Mouse (Mus musculus) lung, postnatal 10 days (tissue): ENCODE results near the gene Adprh.
A peak's percentile ranks its signal among the peaks of the same experiment; 100 is the strongest.

Experiments used
- DNase-seq: peaks from one replicate; pipeline ENCODE4 v3.0.0; 2021

Gene Adprh

DNA sequence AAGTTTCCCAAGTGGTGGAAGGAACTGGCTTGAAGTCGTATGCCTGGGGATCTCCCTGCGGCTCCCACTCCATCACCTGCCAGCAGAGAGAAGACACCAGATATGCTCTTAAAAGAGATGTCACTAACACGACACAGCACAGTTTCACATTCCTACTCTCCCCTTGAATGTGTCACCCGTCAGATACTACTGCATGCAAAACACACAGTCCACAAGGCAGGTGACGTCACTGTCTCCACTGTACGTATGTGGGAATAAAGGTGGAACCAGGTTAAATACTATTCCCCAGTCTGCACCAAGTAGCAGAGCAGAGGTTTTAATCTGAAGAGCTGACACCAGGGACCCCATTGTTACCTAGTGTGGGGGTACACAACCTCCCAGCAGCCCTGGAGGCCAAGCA lies 12.1 kb downstream of the Adprh start:
- DNase-seq: no peak

DNA sequence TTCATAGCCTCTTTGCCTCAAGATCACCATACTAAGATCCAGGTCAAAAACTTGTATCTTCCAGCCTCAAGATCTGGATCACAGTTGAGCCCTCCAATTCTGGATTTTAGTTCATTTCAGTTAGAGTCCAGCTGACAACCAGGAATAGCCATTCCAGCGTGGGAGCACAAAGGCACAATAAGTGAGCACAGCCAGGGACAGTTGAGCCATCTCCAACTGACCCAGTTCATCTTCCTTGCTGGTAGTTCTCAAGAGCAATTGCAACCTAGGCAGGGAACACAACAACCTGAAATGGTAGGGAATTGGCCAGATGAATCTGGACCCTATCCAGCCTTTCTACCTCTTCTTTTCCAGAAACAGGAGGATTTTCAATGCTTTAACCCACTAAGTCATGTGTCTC lies 13.3 kb downstream of the Adprh start:
- DNase-seq: no peak

DNA sequence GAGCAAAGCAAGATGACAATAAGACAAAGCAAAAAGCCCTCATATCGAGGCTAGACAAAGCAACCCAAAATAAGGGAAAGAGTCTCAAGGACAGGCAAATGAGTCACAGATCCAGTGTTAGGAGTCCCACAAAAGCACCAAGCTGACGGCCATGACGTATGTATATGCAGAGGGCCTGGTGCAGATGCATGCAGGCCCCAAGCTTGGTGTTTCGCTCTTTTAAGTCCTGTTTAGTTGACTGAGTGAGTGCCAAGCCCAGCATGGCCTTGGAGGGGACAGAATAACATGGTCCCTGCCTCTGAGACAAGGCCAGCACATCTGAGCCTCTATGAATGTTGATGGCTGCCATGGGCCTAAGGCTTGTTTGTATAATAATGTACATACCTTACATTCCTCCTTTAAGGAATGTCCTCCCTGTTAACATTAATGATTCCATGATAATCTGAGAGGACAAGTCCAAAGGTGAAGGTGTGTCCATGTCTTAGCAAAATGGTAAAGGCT lies 18.2 kb downstream of the Adprh start:
- no peak for DNase-seq

DNA sequence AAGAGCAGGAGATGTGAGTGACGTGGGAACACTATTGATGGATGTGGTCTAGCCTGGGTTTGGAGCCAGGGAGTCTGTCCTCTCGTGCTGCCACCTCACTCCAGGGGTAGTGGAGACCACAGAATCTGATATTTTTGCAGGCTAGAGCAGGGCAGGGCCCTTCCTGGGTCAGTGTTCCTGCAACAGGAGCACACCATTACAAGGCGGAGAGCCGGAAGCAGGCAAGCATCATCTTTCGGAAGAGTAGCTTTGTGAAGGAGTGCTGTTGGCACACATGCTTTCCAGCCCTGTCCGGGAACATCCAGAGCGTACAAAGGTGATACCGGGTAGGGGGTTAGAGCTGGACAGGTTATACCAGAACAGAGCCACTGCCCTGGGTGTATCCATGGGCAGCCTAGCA lies 19.0 kb downstream of the Adprh start:
- DNase-seq: no peak

DNA sequence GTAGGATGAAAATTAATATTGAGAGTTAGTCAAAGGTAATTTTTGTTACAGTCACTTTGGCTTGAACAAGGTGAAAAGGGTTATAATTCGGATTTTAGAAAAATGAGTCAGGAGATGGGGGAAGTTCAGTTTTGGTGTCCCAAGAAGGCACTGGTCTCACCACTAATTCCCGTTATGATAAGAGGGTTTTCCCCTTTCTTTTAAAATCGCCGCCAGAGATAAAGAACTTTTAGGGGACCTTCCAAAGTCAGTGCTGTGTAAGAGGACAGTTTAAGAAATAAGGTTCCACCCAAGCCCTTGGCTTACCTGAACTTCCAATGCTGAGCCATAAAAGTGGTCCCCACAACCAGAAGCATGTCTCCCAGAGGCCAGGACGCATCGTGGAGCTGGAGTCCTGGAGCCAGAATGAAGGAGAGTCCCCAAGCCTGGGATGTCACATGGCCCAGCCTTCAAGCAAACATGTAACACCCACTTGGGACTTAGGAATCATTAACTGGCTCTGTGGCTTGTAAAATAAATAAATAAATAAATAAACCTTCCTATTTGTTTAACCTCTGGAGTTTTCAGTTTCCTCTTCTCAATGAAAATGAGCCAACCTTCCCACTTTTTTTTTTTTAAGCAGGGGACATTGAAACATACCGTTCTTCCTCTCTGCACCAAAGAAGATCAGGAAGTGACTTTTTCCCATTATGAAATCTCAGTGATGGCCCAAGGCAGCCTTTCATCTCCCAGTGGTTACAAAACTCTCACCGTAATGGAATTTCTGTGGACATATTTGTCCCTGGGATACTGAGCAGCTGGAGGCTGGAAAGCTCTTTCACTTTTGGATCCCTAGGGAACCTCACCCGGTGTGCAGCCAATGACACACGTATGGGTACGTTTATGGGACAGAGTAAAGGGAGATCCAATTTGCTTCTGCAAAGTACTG lies 19.7 kb downstream of the Adprh start, which contains the start of gene Pla1a:
Pla1a (minus strand) TSS at position 648 of the 928 bp plus-strand sequence.
- no peak for DNase-seq

DNA sequence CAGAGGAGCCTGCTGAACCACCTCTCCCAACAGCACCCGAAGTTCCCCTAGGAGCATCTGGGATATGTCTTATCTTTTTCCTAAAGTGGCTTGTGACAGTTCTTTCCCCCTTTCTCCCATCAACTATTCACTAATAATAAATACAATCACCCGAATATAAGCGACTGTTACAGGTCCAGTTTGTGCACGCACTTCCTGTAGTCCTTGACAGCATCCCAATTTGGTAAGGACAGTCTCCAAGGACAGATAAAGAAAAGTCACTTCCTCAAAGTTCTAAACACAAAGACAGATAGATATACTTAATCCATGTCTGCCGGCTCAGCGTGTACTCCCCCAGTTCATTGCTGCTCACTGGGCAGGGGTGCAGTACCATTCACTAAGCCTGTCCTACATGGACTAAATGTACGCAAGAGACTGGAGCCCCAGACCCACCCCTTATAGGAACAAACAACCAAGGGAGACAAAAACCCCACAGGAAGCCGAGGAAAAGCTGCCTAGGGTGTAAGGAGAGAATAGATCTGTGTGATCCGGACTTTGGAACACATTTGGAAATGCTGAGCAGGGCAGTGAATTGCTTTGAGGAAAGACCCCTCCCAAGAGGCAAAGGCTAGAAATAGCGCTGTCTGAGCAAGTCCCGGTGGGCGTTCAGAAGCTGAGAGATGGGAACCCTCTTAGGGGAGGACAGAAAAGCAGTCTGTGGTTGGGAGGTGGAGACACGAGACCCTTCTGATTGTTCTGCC lies 20.9 kb downstream of the Adprh start:
- no peak for DNase-seq

DNA sequence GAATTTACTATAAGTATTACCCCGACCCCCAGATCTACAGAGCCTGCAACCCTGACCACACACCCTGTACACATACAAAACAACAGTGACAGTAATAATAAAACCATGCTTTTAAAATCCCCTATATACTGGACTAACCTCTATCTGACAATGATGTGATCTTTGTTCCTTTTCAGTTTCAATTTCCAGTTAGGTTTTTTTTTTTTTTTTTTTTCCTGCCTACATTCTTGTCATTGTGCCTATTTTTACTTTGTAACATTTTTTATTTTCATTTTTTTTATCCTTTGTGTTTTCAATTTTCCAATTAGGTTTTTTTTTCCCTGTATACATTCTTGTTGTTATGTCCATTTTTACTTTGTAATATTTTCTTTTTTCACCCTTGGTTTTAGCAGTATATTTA lies 26.7 kb downstream of the Adprh start:
- DNase-seq: no peak

DNA sequence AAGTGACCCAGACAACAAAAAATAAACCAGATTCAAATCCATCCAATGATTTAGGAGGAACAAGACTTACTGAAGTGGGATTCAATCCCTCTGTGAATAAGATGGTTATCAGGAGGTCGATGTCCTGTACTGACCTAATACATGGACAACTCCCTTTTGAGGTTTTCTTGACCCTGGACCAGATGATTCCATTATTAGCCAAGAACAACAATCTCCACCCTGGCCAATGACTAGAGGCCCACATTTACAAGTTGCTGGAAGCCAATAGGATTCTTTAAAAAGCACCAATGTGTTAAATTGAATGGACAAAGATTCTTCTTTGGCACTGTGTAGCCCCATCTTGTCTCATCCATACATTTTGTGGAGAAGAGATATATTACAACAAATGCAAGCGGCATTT lies 27.1 kb downstream of the Adprh start:
- no peak for DNase-seq

DNA sequence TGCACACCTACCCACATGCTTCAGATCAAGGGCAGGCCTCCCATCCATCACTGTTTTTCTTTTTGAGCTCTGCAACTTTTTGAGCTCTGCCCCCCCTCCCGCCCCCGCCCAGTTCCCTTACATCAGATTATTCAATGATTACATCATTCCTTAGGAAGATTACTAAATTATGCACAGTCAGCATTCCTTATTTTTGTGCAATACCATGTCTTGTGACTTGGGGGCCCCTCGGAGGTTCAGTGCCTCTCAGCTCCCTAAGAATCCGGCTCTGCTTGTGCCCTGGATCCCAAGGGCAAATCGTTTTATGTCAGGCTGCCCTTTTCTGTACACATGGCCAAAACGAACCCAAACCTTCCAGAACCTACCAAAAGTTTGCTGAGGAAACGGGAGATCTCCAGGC lies 37.5 kb downstream of the Adprh start:
- DNase-seq: no peak

DNA sequence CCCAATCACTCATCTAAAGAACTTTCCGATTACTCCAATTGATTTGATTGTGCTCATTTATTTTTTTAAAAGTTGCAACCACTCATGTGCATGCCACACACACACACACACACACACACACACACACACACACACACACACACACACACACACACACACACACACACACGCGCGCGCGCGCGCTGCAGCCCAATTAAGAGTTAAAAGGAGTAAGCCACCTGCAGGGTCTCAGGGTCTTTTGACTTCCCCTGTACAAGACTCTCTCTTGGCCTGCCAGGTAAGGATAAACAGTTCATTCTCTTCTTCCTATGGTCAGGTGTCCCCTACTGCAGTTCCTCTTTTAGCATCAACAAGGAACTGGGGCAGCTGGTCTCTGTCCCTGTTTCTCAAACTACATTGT lies 44.1 kb downstream of the Adprh start:
- DNase-seq: no peak

DNA sequence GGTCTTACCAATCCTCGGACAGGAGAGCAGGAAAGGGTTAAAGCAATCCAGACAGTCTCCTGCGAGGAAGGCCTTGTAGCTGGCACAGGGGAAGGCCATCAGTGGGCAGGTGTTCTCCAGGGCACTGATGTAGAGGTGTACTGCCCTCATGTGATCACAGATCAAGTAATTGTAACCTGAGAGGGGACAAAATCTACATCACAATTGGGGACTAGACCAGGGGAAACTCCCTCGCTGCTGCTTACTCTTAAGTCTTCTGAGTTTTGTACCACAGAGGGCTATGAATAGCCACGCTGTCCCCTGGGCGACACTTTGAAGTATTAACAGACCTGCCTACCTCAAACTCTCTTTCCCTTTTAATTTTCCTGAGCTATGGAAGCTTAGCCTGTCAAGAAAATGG lies 44.9 kb downstream of the Adprh start:
- no peak for DNase-seq

DNA sequence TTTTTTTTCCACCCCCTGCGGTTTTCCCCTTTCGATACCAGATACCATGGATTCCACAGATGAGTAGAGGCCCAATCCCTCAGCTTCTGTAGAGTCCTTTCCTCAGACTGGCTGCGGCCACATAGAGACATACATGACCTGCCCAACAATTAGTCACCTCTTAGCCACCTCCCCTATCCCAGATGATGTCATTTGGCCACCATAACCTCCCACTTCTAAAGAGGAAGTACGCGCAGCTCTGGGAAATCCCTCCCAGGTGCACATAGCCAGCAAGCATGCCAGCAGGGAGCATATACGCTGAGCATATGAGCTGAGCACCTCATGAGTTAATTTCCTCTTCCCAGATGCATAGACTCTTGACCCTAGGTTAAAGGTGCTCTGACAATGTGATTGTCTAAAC lies 45.8 kb downstream of the Adprh start:
- no peak for DNase-seq

DNA sequence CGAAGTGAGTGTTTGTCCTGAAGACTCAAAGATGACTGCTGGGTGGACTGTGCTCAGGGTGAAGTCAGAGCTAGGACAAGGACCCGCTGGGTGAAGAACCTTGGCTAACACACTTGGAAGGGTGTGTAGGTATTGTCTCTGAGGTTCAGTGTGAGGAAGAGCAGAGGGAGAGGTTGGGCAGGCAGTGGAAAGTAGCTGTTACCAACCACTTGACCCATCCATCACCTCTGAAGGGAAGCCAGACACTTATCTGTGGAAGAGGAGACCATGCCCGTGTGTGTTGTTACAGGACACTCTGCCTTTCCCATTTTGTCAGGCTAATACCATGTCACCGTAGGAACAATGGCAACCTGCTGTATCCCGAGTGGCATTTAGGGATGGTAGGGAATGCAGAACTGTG lies 46.2 kb downstream of the Adprh start:
- DNase-seq: no peak

DNA sequence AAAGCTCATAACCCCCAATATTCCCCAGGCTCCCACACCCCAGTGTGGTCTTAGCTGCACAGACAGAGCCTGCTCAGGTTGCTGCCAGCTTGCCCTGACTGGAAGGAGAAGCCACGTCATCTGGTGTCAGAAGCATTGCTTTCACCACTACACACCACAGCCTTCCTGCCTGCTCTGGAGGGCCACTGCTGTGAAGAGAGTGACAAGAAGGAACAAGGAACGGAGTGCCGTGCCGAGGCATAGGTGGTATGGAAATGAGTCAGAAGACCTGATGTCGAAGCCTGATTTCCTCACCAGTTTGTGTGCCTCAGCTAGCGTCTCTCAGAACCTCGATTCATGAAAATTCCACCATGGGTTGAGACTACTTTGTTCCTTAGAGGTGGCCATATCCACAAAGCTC lies 48.9 kb downstream of the Adprh start:
- DNase-seq: no peak

DNA sequence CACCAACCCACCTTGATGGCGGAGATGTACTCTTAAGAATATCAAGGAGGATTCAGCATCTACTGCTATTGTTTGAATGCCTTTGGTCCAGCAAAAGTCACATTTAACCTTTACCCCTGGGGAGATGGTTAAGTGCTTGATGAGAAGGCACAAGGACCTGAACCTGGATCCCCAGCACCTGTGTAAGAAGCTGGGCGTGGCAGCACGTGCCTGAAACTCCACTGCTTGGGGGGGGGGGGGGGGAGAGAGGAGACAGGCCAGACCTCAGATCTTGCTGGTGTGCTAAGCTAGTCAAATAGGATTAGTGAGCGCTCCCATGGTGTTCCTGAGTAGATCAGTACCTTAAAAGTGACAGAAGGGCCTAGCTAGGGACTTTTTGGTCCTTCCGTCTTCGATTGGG lies 51.0 kb downstream of the Adprh start:
- no peak for DNase-seq

DNA sequence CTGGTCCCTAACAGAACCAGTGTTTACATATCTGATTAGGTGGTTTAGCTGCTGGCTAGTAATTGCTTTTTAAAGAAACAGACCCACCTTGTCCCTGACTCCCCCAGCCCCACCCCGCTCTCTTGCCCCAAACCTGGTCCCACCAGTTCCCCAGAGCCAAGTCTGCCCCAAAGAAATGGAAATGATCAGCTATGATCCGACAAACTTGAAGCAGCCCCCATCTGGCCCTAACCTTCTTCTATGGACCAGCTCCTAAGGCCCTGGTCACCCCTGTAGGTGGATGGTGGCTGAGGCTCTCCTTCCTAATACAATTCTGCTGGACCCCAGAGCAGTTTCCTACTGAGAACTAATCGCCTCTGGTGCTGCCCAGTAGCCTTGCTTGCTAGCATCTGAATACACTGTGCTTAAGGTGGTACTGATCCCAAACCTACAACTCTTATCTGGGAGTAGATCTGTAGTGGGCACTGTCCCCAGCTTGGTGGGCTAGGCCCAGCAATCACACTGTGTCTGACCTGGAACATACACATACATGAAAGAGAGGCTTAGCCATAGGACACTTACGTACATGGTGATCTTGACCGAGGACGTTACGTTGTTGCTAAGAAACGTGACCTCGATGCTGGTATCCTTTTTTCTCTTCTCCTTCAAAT lies 52.1 kb downstream of the Adprh start:
- no peak for DNase-seq

DNA sequence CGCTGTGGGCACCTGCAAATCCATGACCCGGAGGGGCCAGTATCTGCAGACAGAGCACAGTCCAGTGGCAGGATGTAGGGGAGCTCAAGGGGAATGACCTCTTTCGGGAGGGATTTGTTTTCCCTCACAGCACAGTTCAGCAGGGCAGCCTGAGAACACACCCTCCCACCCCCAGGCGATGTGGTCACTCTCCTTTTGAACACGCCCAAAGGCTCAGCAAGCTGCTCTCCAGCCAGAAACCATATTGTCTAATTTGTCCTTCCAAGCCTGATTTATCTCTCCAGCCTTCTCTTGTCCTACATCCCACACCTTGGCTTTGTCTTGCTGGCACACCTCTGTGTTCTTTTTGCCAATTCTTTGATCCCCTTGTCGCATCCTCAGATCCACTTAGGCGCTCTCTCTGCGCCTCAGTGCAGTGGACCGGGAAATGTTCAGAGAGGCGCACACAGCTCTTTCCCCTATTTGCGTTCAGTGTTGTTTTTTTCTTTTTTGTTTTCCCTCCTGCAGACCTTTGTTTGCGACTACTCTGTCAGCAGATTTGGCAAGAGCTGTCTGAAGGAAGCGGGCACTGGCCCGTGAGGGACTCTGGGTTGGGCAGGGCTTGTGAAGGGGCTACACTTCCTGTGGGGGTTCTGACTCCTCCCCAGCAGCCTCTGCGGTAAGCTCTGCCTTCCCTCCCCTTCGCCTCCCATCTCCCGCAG lies 52.8 kb downstream of the Adprh start:
- peak; percentile 81 for DNase-seq

DNA sequence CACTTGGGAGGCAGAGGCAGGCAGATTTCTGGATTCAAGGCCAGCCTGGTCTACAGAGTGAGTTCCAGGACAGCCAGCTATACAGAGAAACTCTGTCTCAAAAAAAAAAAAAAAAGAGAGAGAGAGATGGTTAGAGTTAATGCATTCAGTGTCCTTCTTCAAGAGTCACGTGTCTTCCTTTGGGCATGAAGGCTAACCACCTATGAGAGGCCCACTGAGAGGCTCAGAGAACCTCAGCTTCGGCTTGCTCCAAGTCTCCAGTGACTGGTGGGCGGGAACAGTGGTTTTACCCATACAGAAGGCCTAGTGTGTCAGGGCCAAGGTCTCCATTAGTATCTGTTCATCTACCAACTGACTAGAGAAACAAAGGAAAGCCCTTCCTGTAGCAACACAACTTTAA lies 53.4 kb downstream of the Adprh start:
- peak; percentile 25 for DNase-seq

DNA sequence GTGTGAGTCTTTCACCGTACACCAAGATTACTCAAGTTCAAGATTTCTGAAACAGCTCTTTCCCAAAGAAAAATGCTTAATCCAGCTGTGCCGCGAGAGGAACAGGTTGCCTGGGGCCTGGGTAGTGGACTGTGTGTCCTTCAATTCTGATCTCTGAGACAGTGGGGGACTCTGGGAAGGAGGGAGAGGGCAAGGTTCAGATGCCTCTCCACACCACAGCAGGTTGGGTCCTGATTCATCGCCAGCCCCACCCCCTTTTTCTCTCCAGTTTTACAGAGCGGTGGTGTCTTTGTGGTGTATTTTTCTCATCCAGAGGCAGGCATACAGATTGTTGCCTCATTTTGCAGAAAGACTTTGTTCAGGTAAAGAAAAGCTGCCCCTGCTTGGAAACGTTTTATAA lies 54.2 kb downstream of the Adprh start:
- DNase-seq: no peak

DNA sequence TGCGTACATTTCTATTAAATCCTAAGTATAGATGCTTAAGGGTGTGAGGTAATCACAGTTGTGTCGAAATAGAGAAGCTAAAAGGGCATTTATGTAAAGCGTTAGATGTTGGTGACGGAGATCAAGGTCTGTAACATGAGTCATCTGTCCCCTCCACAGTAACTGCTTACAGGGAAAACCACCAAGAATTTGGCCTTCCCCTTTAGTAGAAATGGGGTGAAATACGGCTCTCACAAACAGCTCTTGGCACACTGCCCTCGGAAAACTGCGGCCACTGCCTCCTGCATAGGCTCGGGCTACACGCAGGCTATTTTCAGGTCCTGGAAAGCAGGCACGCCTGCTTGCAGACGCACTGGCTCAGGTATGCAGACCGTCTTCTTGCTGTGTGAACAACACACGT lies 56.3 kb downstream of the Adprh start:
- peak; percentile 79 for DNase-seq

DNA sequence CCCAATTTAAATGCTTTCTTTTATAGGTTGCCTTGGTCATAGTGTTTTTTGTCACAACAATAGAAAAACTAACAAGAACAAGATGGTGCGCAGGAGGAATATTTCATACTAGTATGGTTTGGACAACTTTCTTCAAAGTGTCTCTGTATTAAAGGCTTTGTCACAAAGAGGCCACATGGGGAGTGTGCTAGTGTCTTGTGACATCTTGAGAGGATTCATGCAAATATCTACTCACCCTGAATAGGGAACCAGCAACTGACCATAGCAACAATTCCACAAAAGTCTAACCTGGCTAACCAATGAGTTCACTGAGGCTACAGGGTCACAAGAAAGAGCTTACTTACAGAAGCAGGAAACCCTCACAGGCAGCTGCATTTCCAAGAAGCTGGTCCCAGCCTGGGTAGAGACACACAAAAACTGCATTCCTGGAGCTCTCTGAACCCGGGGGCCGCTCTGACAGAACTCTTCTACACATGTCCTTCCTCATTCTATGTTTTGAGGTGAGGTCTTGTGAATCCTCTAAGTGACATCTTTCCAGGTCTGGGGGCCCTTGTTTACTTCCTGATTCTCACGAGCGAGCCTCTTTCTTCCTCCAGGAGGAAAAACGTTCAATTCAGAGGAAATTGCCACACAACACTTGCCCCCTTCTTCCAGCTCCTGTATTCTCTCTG lies 57.3 kb downstream of the Adprh start:
- DNase-seq: no peak

DNA sequence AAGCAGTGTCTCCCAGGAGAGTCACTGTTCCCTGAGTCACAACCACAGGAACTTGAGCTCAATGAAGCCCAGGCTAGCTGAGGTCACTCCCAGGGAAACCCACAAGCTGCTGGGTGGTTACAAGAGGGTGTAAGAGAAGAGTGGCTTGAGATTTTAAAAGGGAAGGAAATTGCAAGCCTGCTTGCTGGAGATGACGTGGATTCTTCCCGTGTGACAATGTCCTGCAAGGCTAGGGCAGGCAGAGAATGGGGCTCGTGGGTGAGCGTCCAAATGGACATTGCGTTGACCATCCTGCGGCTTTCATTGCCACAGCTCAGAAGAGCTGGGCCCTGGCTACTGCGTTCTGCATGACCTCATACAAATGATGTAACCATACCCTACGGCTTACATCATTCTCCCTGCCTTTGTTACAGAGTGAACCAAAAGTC lies 58.3 kb downstream of the Adprh start:
- DNase-seq: no peak
